Mouse (Mus musculus): Measurements from ENCODE around the gene Slc9a2.
"Not testable (repeated sequence)": the region's sequence is repeated elsewhere in the genome, so short reads cannot be mapped to it uniquely, and the experiment has no call there.

The Slc9a2 gene

DNA sequence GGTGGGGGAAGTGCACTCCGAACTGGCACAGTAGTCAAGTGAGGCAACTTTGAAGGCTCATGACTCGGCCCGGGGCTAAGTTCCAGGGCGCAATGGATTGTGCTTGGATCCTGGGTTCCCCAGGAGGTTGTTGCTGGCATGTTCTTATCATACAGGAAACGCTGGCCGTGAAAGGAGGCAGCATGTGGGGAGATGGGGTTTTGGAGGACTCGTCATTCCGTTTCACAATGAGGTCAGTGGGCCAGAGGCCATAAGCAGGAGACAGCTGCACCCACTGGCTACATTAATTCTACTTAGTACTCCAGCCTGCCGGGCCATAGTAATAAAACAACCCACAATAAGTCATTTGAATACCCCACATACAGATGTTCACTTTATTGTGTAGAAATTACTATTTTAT, 34.6 kb downstream of the Slc9a2 start:
- no peak for DNase-seq

DNA sequence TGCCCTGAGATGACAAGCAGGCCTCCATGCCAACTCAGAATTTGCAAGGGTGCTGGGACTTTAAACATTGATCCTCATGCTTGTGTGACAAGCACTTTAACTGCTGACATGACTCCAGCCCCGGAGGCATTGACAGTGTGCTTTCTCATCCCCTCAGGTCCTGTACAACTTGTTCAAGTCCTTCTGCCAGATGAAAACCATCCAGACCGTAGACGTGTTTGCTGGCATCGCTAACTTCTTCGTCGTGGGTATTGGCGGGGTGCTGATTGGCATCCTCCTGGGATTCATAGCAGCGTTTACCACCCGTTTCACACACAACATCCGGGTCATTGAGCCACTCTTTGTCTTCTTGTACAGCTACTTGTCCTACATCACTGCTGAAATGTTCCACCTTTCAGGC, 45.7 kb downstream of the Slc9a2 start:
- no peak for DNase-seq

DNA sequence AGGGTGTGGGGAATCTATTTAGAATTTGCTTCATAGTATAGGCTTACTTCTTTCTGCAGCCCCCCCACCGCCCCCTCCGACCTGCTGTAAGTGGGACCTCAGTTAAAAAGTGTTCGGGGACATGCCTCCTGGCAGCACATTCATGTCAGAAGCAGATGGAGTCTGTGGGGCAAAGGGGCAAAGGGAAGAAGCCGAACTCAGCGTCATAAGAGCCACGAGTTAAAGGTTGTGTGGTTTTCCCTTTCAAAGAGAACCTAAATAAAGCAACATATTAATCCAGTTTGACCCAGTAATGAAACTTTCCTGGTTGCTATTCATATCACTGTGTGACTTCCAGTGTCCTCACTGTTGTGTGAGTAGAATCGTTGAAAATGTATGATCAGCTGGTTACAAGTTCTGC, 47.0 kb downstream of the Slc9a2 start:
- no peak for DNase-seq

DNA sequence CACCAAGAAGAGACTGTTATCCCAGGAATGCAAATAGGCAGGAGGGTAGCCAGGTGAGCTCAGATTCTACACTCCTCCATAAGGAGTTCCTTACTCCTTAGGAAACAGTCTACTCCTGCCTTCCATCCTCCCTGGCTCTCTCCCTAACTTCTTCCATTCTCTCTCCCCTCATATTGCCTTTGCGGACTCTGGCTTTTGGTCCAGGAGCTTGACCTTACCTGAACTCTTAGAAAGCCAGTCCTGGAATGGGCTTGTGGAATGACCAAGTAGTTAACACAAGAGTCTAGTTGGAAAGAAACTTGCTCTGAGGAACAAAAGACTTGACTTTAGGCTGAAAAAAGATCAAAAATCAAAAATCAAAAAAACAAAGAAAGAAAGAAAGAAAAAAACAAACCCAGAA, 48.3 kb downstream of the Slc9a2 start:
- DNase-seq: no peak

DNA sequence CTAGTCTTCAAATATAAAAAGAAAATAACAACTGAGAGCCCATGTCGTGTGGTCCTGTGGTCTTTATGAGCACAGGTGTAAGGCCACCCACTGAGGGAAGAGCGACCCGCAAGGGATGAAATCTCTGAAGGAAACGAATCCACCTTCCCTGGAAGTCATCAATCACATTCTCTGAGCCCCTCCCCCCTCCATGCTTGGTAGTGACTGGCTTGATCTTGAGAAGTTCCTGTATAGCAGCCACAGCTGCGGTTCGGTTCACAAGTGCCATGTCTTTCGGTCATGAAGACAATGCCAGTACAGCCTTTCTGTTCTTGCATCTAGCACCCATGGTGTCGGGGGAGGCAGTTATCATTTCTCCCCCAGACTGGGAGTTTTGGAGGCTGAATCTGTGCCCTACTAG, 57.3 kb downstream of the Slc9a2 start:
- DNase-seq: no peak

DNA sequence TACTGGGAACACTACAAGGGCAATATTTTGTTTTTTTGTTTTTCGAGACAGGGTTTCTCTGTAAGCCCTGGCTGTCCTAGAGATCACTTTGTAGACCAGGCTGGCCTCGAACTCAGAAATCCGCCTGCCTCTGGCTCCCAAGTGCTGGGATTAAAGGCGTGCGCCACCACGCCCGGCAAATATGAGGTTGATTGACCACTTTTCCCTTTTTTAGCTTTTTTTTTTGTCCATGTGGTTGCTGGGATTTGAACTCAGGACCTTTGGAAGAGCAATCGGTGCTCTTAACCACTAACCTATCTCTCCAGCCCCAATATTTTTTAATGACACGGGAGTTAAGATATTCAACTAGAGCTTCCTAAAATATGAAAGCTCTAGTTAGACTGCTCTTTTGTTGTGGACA, 57.9 kb downstream of the Slc9a2 start:
- not testable (repeated sequence) for DNase-seq

DNA sequence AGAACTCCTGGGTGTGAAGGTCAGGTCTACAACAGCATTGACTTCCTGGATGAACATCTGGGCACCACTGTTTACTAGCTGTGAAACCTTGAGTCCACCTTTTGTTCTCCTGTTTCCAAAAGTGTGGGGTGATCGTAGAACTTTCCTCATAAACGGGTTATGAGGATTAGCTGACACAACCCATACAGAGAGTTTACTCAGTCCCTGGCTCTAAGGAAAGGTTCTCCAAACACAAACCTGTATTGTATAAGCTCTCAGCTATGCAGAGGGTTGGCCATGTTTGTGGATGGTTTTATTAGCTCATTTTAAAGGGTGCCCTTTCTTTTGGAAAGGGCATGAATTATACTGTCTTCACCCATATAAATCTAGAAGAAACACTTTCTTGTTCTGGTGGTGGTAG, 60.4 kb downstream of the Slc9a2 start:
- DNase-seq: no peak

DNA sequence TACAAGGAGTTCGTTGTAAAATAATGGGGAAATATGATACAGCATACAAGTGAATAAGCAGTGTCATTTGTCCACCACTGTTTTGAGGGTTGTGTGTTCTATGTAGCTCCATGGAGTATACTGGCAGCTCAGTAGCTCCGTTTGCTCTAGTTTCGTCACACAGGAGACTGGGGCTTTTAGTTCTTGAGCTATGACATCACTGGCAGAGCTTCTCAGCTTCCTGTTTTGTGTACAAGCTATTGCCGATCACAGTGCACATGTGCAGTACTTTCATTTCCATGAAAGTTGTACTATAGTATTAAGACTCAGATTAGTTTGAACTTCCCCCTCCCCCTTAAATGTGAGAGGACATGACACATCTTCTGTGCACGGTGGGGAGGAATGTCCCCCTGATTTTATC, 65.7 kb downstream of the Slc9a2 start:
- no peak for DNase-seq

DNA sequence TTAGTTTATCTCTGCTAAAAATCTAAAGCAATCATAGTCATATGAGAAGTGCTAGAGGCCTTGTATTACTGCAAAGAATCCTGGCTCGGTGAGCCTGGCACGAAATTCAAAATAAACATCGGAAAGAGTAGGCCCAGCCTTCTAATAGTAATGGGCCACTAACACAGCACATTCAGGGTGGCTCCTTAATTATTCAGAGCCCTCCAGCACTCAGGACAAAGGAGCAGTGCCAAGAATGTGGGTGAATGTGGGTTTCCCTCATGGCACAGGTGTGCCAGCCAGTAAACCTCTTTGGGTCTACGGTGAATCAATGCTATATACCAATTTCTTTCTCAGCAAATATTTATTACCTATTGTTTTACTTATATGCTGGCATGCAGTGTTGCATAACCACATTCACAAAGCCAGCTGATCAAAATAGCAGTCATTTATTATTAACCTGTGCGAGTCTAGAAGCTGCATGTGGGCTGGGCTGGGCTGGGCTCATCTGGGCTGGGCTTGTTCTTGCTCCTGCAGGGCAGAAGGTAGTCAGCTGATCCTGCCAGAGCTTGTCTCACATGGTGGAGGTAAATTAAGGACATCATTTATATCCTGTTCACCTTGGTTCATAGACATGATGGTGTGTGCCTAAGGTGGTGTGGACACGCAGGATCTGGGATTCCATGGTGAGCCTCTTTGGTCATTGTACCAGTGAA, 79.5 kb downstream of the Slc9a2 start:
- DNase-seq: no peak

DNA sequence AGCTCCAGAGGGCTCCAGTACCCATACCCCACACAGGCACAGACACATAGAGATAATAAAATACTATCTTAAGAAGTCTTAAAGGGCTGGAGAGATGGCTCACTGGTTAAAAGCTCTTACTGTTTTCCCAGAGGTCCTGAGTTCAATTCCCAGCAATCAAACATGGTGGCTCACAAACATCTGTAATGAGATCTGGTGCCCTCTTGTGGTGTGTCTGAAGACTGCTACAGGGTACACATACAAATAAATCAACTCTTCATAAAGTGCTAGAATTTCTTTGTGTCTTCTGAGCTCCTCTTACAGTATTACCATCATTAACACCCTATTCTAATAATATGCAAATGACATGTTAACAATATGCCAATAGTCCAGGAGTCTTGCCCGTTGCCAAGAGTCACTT, 83.7 kb downstream of the Slc9a2 start:
- DNase-seq: no peak

DNA sequence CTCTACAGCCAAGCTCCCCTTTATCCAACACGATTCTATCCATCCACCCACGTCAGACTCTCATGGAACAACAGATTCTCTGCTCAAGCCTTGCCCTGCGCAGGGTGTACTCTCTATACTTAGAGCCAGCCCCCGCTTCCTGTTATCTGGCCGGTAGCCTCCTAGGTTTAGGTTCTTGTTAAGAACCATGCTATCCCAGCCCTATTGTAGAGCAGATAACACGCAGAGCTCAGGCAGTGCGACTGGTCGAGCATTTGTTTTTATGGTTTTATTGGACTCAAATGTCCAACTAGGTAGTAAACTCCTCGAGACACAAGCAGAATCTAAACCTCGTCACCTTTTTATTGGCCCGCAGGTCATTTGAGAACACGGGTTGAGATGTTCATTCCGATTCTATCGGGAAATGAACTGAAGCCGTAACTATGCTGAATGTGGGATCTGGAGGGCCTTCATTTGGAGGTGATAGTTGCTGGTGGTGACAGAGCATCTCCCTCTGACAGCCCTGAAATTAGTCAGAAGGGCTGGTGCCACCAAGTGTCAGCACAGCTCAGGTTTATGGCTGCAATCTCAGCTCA, 84.4 kb downstream of the Slc9a2 start:
- DNase-seq: no peak

DNA sequence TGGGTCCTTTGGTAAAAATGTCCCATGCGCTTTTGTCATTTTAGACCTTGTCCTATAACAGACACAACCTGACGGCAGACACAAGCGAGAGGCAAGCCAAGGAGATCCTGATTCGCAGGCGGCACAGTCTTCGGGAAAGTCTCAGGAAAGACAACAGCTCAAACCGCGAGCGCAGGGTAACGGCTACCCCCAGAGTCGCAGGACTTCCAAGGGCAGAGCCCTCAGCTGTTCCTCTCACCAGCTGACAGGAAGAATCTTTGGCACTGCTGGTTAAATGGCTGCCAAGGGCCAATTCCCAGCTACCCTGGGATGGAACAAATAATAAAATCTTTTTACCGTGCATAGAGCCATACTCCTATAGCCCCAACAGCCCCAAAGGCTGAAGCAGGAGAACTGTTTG, 85.1 kb downstream of the Slc9a2 start:
- DNase-seq: no peak

DNA sequence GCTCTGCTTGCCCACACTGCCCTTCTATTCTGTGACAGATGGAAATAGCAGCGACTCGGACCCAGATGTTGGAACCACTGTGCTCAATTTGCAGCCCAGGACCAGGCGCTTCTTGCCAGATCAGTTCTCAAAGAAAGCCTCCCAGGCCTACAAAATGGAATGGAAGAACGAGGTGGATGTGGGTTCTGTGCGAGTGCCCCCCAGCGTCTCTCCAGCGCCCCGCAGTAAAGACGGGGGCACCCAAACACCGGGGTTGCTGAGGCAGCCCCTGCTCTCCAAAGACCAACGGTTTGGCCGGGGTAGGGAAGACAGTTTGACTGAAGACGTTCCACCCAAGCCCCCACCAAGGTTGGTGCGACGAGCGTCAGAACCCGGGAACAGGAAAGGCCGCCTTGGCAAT, 87.2 kb downstream of the Slc9a2 start:
- DNase-seq: no peak

DNA sequence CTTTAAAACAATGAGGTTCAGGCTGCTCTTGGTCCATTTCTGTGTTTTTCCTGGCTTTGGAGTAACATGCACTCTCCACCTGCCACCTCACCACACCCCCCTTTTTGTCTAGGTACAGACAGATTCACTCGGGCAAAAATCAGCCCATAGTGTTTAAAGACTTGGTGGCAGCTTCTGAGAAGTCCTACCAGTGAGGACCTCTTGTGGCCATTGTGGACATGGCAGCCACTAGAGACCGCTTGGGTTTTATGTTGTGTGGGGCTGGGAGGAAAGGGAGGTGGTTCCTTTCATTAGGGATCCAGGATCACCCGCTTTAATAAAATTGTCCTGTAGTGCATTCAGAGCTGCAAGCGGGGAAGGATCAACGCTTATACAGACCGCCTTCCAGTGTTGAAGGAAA, 88.2 kb downstream of the Slc9a2 start:
- DNase-seq: peak in 1 of 2 experiments; percentile 44

DNA sequence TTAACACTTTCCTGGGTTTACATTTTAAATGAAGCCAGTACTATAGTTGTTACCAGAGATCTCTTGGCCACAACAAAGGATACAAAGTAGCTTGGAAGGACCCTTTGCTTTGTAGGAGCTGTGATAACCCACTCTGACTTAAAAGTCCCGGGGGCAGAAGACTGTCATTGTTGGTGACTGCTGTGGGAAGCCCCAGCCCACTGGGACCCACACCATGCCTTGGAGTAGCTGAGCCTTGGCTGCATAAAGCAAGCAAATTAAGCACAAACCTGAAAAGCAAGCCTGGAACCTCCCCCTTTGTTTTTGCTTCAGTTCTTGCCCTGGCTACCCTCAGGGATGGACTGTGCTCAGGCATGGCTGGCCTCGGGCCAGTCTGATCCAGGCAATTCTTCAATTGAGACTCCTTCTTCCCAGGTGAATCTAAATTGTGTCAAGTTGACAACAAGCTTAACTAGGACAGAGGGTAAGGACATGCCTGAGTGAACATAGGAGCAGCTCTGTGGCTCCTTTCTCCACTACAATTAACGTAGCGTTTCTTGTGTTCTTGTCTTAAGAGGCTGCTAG, 89.0 kb downstream of the Slc9a2 start:
- no peak for DNase-seq

DNA sequence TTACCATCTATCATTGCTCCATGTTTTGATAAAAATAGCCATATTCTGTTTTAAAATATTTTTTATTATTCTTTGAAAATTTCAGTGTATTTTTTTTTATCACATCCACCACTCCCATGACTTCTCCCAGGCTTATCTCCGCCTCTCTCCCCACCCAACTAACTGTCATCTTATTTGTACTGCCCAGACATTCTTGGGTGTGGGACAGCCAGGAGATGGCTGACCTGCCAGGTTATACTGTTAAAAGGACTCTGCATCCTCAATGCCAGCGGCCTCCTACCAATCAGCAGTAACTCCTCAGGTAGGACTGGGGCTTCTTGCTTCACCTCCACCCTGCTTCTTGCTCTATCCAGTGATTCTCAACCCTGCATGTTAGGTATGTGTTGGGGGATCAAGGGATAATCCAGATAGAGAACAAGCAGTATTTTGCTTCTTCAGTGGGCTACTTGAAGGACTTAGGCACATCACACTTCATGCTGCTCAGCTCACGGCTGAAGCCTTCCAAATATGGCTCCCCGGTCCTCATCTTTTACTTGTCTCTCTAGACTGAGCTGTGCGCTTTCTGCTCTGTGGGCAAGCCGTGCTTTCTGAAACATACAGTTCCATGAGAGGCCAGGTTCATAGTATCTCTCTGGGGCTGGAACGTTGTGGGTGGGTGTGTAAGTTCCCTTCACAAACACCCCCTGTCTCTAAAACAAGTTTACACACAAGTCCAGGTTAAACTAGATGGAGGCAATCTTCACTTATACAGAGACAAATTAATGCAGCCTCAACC, 91.0 kb downstream of the Slc9a2 start:
- DNase-seq: no peak

DNA sequence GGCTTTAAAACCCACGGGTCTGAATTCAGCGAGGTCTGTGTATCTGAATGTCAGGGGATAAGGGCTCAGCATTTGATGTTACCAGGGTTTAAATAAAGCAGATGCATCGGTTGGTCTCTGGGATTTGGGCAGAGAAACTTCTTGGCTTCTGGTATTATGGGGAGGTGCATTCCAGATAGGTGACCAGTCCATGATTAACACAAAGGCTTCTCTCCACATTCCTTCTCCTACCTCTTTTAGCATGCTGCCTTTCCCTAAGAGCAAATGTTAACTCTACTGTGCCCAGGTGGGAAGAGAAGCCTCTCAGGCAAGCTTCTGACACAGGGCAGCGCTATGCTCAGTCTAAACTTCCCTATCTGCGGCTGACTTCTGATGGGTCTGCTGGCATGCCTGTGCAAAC, 92.9 kb downstream of the Slc9a2 start:
- no peak for DNase-seq

DNA sequence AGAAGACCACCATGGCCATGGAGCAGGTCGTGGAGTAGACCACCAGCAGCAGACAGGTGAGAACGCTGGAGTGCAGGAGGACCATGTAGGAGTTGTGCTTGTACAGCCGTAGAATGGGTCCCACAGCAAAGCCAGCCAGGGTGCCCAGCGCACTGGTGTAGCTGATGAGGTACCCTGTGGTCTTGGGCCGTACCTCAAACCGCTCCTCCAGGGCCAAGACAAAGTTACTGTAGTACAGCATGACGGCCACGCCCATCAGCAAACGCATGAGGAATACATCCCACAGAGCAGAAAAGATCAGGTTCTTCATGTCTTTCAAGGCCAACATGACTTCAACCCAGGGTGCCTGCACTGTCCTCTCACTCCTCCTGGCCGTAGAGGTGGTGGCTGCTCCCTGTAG, 93.7 kb downstream of the Slc9a2 start:
- DNase-seq: no peak

DNA sequence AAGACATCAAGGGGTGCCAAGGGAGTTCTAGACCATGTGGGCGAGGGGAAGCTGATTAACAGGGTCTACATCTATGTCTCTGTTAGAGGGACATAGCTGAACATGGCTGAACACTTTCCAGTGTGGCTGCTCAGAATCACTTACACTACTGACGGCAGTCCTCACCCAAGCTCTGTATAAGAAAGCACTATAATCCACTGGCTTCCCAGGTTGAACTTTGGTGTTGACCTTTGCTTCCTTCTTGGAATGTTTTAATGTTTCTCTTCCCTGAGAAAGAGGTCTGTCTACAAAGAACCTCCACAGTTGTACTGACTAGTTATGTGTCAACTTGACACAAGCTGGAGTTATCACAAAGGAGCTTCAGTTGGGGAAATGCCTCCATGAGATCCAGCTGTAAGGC, 95.7 kb downstream of the Slc9a2 start:
- DNase-seq: no peak

DNA sequence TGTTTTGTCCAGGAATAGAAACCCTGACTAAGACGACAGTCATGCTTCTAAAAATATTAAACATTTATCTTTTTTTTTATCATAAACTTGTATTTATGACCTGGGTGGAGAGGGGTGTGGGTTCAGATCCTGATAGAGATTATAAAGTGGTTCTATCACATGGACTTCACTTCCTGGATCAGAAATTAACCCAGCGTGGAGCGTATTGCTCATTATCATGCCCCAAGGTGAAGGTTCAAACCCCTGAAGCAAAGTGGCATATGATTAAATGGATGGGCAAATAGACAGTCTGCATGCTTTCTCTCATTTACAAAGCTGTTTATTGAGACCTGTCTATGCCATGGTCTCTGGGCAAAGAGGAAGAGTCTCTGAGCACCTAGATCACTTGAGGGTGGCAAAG, 96.4 kb downstream of the Slc9a2 start:
- DNase-seq: no peak

DNA sequence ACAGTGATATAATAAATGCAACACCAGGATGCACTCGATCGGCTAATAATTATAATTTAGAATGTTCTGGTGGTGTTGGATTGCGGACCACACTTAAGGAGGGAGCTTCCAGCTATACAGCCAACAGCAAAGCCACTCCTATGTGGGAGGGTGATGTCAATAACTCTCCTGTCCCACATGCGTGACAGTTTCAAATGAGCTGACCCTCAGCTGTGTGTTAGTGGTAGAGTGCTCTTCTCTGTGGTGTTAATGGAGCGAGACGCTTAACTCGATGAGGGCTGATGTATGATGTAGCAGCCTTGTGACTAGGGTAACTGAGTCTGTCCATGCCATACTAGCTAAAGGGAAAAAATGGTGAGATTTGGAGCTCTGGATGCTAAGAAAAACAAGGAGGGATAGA, 103.1 kb downstream of the Slc9a2 start:
- DNase-seq: no peak

DNA sequence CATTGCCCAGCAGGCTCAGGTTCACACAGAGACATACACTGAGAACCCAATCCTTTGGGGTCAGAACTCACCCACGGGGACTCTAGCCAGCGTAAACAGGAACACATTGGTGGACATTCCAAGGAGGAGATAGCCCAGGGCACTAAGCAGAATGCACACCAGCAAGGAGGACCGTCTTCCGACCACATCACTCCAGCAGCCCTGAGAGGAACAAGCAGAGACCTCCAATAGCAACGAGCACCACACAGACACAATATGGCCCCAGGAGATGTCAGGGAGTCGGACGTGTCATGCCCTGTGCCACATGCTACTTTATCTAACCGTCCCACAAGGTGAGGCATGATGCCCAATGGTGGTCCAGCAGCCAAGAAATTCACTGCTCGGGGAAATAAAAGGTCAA, 103.9 kb downstream of the Slc9a2 start:
- DNase-seq: no peak

DNA sequence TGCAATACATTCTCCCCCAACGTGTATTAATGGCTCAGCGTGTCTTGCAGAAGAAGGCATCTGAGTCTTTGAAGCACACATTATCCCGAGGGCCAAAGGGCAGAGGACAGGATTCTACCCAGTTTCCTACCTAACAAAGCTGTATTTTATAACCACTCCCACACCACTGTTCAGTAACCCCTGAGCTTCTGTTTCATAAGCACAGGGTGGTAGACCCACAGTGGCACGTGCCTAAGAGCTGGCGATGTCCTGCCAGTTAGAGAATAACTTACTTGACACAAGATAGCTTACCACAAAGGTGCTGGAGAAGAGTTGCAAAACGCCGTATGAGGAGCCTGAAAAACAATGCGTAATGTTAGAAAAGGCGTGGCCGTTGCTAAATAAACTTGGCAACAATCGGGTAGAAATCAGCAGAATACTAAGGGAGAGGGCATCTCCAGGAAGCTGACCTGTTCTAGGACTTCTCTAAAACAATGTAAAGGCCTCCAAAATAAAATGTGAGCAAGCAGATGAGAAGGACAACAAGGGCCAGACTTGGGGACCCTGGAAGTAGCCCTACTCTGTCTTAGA, 105.6 kb downstream of the Slc9a2 start:
- no peak for DNase-seq

DNA sequence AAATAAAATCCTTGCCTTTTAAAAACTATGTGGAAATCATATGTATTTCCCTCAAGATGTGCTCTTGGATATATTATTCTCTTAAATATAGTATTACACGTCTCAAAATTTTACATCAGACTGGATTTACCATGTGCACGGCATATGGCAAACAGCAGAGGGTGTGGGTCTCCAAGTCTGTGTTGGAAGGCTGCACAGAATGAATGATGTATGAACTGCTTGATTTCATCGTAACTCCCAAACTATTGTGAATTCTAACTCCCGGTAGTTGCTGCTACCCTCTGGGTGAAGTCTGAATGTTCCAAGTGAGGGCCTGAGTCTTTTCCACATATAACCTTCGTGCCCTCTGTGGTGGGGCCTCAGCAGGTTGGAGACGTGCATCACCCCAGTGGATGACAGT, 108.6 kb downstream of the Slc9a2 start:
- DNase-seq: no peak

Measured in lung, postnatal 4 days (tissue).